ENCODE assay signal across 14 mouse cellular contexts in genomic region chr2:11426379-11426778, GRCm38 (mm10).
A peak's percentile ranks its signal among the peaks of the same experiment; 100 is the strongest.
DNase-seq lines count a peak whose midpoint lies in the region; ATAC-seq lines count a peak whose summit lies in the region.
"Had no signal": no experiment of that assay in that cellular context is flagged by ENCODE, and none has a peak within 500 bp of the region (broad histone marks: within the 10 kb centered on the region; RNA-seq: fewer than 3 reads in every experiment).

No protein-coding gene starts in this region.

- peak overlapping the region; percentile 63 to 64 for H3K27ac ChIP-seq in heart, embryonic 14.5 days (replicated peaks in 1 of 2; ENCODE audit: control insufficient read depth in 1 of 2, insufficient read depth in 1 of 2, low read depth in 2 of 2, low read length in 2 of 2)
- peak overlapping the region; percentile 71 for H3K27ac ChIP-seq in lung, embryonic 15.5 days
- H3K27ac ChIP-seq: hindbrain, embryonic 12.5 days; layer of hippocampus, adult 2 months had no signal

- H3K4me1 ChIP-seq in heart, embryonic 14.5 days (ENCODE audit: control insufficient read depth in 2 of 2, insufficient read depth in 2 of 2, low read length in 2 of 2) = peaks cover 8 to 18% of the 10 kb centered on the region in 2 experiments
- H3K4me1 ChIP-seq in lung, embryonic 15.5 days = peaks cover 41% of the 10 kb centered on the region

- H3K27me3 ChIP-seq in heart, embryonic 14.5 days (ENCODE audit: control insufficient read depth, insufficient read depth, low read length) = no peaks in the 10 kb centered on the region
- H3K27me3 ChIP-seq in lung, embryonic 15.5 days = no peaks in the 10 kb centered on the region
- H3K27me3 ChIP-seq: hindbrain, embryonic 12.5 days had no signal

- H3K9me3 ChIP-seq in heart, embryonic 14.5 days (ENCODE audit: control insufficient read depth, low read length) = no peaks in the 10 kb centered on the region
- H3K9me3 ChIP-seq in lung, embryonic 15.5 days = no peaks in the 10 kb centered on the region
- H3K9me3 ChIP-seq: hindbrain, embryonic 12.5 days had no signal

- no peak for ATAC-seq in heart, embryonic 14.5 days (ENCODE audit: insufficient number of reproducible peaks, insufficient read depth, low FRiP score, low read depth)
- no peak for ATAC-seq in lung, embryonic 15.5 days (ENCODE audit: borderline replicate concordance, extremely low read depth, low FRiP score, low TSS enrichment)
- ATAC-seq: forebrain, embryonic 16.5 days had no signal

- H3K4me2 ChIP-seq in heart, embryonic 14.5 days (ENCODE audit: low read length) = no peak overlapping the region
- no peak overlapping the region for H3K4me2 ChIP-seq in lung, embryonic 15.5 days
- H3K4me2 ChIP-seq: hindbrain, embryonic 12.5 days had no signal

- no peak for DNase-seq in heart, adult 9 months (ENCODE audit: low spot score in 2 of 2)
- no peak for DNase-seq in lung, postnatal 36 days
- DNase-seq in kidney, postnatal 25 days = peak; percentile 27 to 63
- DNase-seq in yolk sac, embryonic 10.5 days (ENCODE audit: low spot score) = peak; percentile 23
- no peak for DNase-seq in layer of hippocampus, adult 8-10 months (ENCODE audit: low spot score in 2 of 2)
- DNase-seq in adrenal gland, postnatal 25 days = no peak
- DNase-seq: cerebellum, adult 18-20 months; midbrain, embryonic 14.5 days; thymus, adult 18-20 months had no signal

- H3K36me3 ChIP-seq in heart, embryonic 14.5 days (ENCODE audit: control insufficient read depth, insufficient read depth, low read length) = no peaks in the 10 kb centered on the region
- no peaks in the 10 kb centered on the region for H3K36me3 ChIP-seq in lung, embryonic 15.5 days
- H3K36me3 ChIP-seq: hindbrain, embryonic 12.5 days had no signal

- H3K9ac ChIP-seq in heart, embryonic 14.5 days (ENCODE audit: low read length) = no peak overlapping the region
- H3K9ac ChIP-seq in lung, embryonic 15.5 days = no peak overlapping the region
- H3K9ac ChIP-seq: hindbrain, embryonic 12.5 days had no signal

- H3K4me3 ChIP-seq in heart, embryonic 14.5 days (ENCODE audit: control insufficient read depth in 1 of 2, insufficient read depth in 1 of 2, low read depth in 1 of 2, low read length in 2 of 2) = no peak overlapping the region
- H3K4me3 ChIP-seq in lung, embryonic 15.5 days = no peak overlapping the region
- H3K4me3 ChIP-seq: hindbrain, embryonic 12.5 days; layer of hippocampus, adult 2 months had no signal

- WGBS in heart, embryonic 14.5 days = 54% methylated on average over 3 of the region's 3 CpGs
- WGBS in lung, embryonic 15.5 days = 32% methylated on average over 3 of the region's 3 CpGs

Comparison
In these comparisons a context has a peak if more than half of its experiments do, and no peak if none do; other contexts are left out.
1. DNase-seq: peak in kidney, postnatal 25 days (2 of 2) and yolk sac, embryonic 10.5 days (single experiment); none in heart, adult 9 months (0 of 2), lung, postnatal 36 days (single experiment), layer of hippocampus, adult 8-10 months (0 of 2) and adrenal gland, postnatal 25 days (single experiment).